Mouse (Mus musculus) neural tube, embryonic 15.5 days (tissue): ENCODE data around the gene Tcerg1l. TPM values are rescaled to one million over a fixed set of nuclear protein-coding genes. Genes with fewer than 3 reads are reported as not detected.

Experiments
- ATAC-seq: fragments of 200-750 bp; cut with Nextera tagmentation; 2 replicates; pipeline ENCODE4 v1.8.0; 2017; ENCODE audit warnings: mild to moderate bottlenecking, moderate TSS enrichment, moderate library complexity; ENCODE audit not compliant: low FRiP score
- H3K27ac ChIP-seq: fragments of 300-500 bp; sonication (generic); replicated peaks from 2 replicates; pipeline ENCODE4 v1.5.1; 2015; ENCODE audit warnings: mild to moderate bottlenecking, inconsistent platforms
- H3K27me3 ChIP-seq: fragments of 300-500 bp; sonication (generic); replicated peaks from 2 replicates; pipeline ENCODE4 v1.6.1; 2015; ENCODE audit warnings: inconsistent platforms
- H3K36me3 ChIP-seq: fragments of 300-500 bp; sonication (generic); 2 replicates; pipeline ENCODE4 v1.6.1; 2015; ENCODE audit warnings: inconsistent platforms
- H3K4me1 ChIP-seq: fragments of 300-500 bp; sonication (generic); 2 replicates; pipeline ENCODE4 v1.6.1; 2015; ENCODE audit warnings: inconsistent platforms
- H3K4me2 ChIP-seq: fragments of 300-500 bp; sonication (generic); 2 replicates; pipeline ENCODE4 v1.6.1; 2015; ENCODE audit warnings: inconsistent platforms, mild to moderate bottlenecking, moderate library complexity
- H3K4me3 ChIP-seq: fragments of 300-500 bp; sonication (generic); replicated peaks from 2 replicates; pipeline ENCODE4 v1.5.1; 2015; ENCODE audit warnings: mild to moderate bottlenecking, inconsistent platforms
- H3K9ac ChIP-seq: fragments of 300-500 bp; sonication (generic); replicated peaks from 2 replicates; pipeline ENCODE4 v1.6.1; 2015; ENCODE audit warnings: mild to moderate bottlenecking, inconsistent platforms
- H3K9me3 ChIP-seq: fragments of 300-500 bp; sonication (generic); replicated peaks from 2 replicates; pipeline ENCODE4 v1.6.1; 2016; ENCODE audit warnings: inconsistent platforms
- WGBS: fragments of 180-500 bp; shearing (Covaris S2); methylation state at CpG from one replicate; pipeline ENCODE4 v1.1.7; 2015; ENCODE audit warnings: mixed read lengths; 5-methylcytosine and 5-hydroxymethylcytosine counted together
- polyA plus RNA-seq: library from polyadenylated mRNA; unstranded; fragments of >200 nt; fragmentation: Nextera tagmentation; extraction: Ambion mirVana; gene quantifications from 2 replicates; pipeline ENCODE4 v1.2.1, GENCODE M21; 2015

Tcerg1l gene
- polyA plus RNA-seq, 1 experiment from 2014 or later: 47.5 TPM

GRCm38 (mm10) chr7:138271328-138271727 lies 126.2 kb downstream of the Tcerg1l start:
- Histone ChIP-seq H3K4me1 (peaks cover 25% of the 10 kb centered on the region), H3K4me3 (no peak overlapping the region), H3K27ac (no peak overlapping the region), H3K9me3 (no peaks in the 10 kb centered on the region), H3K9ac (no peak overlapping the region), H3K4me2 (no peak overlapping the region), H3K36me3 (no peaks in the 10 kb centered on the region), H3K27me3 (no peaks in the 10 kb centered on the region)
- 65% methylated on average over 7 of the region's 7 CpGs for whole genome bisulfite sequencing
- no peak for ATAC-seq

GRCm38 (mm10) chr7:138269386-138269785 lies 128.1 kb downstream of the Tcerg1l start:
- WGBS: 30% methylated on average over 8 of the region's 8 CpGs
- H3K9ac ChIP-seq: no peak overlapping the region
- no peak overlapping the region for H3K4me3 ChIP-seq
- H3K4me1 ChIP-seq: peaks cover 22% of the 10 kb centered on the region
- H3K9me3 ChIP-seq: no peaks in the 10 kb centered on the region
- H3K4me2 ChIP-seq: no peak overlapping the region
- H3K36me3 ChIP-seq: no peaks in the 10 kb centered on the region
- H3K27ac ChIP-seq: no peak overlapping the region
- H3K27me3 ChIP-seq: no peaks in the 10 kb centered on the region
- ATAC-seq: no peak; the same call in 1 of the 2 replicates

GRCm38 (mm10) chr7:138267976-138268646 lies 129.4 kb downstream of the Tcerg1l start:
- peaks cover 22% of the 10 kb centered on the region for H3K4me1 ChIP-seq
- no peaks in the 10 kb centered on the region for H3K36me3 ChIP-seq
- H3K27me3 ChIP-seq: no peaks in the 10 kb centered on the region
- ATAC-seq: no peak
- H3K4me2 ChIP-seq: no peak overlapping the region
- H3K4me3 ChIP-seq: no peak overlapping the region
- WGBS: 62% methylated on average over 5 of the region's 5 CpGs
- H3K9ac ChIP-seq: no peak overlapping the region
- no peaks in the 10 kb centered on the region for H3K9me3 ChIP-seq
- no peak overlapping the region for H3K27ac ChIP-seq

- Histone ChIP-seq H3K27me3 (no peaks in the 10 kb centered on the region), H3K36me3 (no peaks in the 10 kb centered on the region), H3K4me1 (peaks cover 6% of the 10 kb centered on the region; the same call in 1 of the 2 replicates), H3K9me3 (no peaks in the 10 kb centered on the region), H3K4me3 (no peak overlapping the region), H3K9ac (no peak overlapping the region), H3K4me2 (no peak overlapping the region), H3K27ac (no peak overlapping the region)
- 73% methylated on average over 5 of the region's 5 CpGs for WGBS
- no peak for ATAC-seq
These were observed 148.9 kb downstream of the Tcerg1l start for GRCm38 (mm10) chr7:138248612-138249011.

GRCm38 (mm10) chr7:138248176-138248575 lies 149.4 kb downstream of the Tcerg1l start:
- no peak overlapping the region for H3K27ac ChIP-seq
- no peaks in the 10 kb centered on the region for H3K9me3 ChIP-seq
- 76% methylated on average over 3 of the region's 3 CpGs for WGBS
- no peaks in the 10 kb centered on the region for H3K27me3 ChIP-seq
- no peak overlapping the region for H3K4me3 ChIP-seq
- no peak for ATAC-seq
- H3K4me2 ChIP-seq: no peak overlapping the region
- H3K4me1 ChIP-seq: peaks cover 6% of the 10 kb centered on the region; the same call in 1 of the 2 replicates
- H3K9ac ChIP-seq: no peak overlapping the region
- H3K36me3 ChIP-seq: no peaks in the 10 kb centered on the region

GRCm38 (mm10) chr7:138246684-138247083 lies 150.8 kb downstream of the Tcerg1l start:
- peaks cover 6% of the 10 kb centered on the region; the same call in 1 of the 2 replicates for H3K4me1 ChIP-seq
- no peak for ATAC-seq
- no peaks in the 10 kb centered on the region for H3K36me3 ChIP-seq
- H3K9ac ChIP-seq: no peak overlapping the region
- no peak overlapping the region for H3K4me2 ChIP-seq
- no peaks in the 10 kb centered on the region for H3K9me3 ChIP-seq
- no peaks in the 10 kb centered on the region for H3K27me3 ChIP-seq
- H3K4me3 ChIP-seq: no peak overlapping the region
- 36% methylated on average over 2 of the region's 2 CpGs for WGBS
- no peak overlapping the region for H3K27ac ChIP-seq

- ATAC-seq: no peak
- WGBS: 87% methylated on average over 5 of the region's 5 CpGs
- no peak overlapping the region for H3K4me2 ChIP-seq
- H3K27ac ChIP-seq: no peak overlapping the region
- no peak overlapping the region for H3K9ac ChIP-seq
- H3K9me3 ChIP-seq: no peaks in the 10 kb centered on the region
- no peaks in the 10 kb centered on the region for H3K36me3 ChIP-seq
- H3K4me3 ChIP-seq: no peak overlapping the region
- peaks cover 6% of the 10 kb centered on the region; the same call in 1 of the 2 replicates for H3K4me1 ChIP-seq
- no peaks in the 10 kb centered on the region for H3K27me3 ChIP-seq
These were observed 155.3 kb downstream of the Tcerg1l start for GRCm38 (mm10) chr7:138242229-138242628.

- Histone ChIP-seq H3K9me3 (no peaks in the 10 kb centered on the region), H3K27me3 (no peaks in the 10 kb centered on the region), H3K9ac (no peak overlapping the region), H3K36me3 (no peaks in the 10 kb centered on the region), H3K4me2 (no peak overlapping the region), H3K27ac (no peak overlapping the region), H3K4me3 (no peak overlapping the region), H3K4me1 (no peaks in the 10 kb centered on the region)
- ATAC-seq: no peak
- WGBS: 64% methylated on average over 5 of the region's 5 CpGs
These were observed 159.8 kb downstream of the Tcerg1l start for GRCm38 (mm10) chr7:138237708-138238225.

- no peak overlapping the region for H3K4me3 ChIP-seq
- no peak for ATAC-seq
- 81% methylated on average over 3 of the region's 3 CpGs for WGBS
These were observed 173.3 kb downstream of the Tcerg1l start for GRCm38 (mm10) chr7:138224252-138224651.

GRCm38 (mm10) chr7:138222951-138223350 lies 174.6 kb downstream of the Tcerg1l start:
- H3K36me3 ChIP-seq: no peaks in the 10 kb centered on the region
- 63% methylated on average over 4 of the region's 4 CpGs for WGBS
- no peak overlapping the region for H3K4me2 ChIP-seq

More at GRCm38 (mm10) chr7:138224252-138224651, 173.3 kb downstream of the Tcerg1l start:
- Histone ChIP-seq H3K9ac (no peak overlapping the region), H3K4me2 (no peak overlapping the region), H3K27ac (no peak overlapping the region), H3K27me3 (no peaks in the 10 kb centered on the region), H3K4me1 (peaks cover 21% of the 10 kb centered on the region), H3K9me3 (no peaks in the 10 kb centered on the region), H3K36me3 (no peaks in the 10 kb centered on the region)

GRCm38 (mm10) chr7:138217556-138218098 lies 179.9 kb downstream of the Tcerg1l start:
- peaks cover 17% of the 10 kb centered on the region for H3K4me1 ChIP-seq
- H3K36me3 ChIP-seq: no peaks in the 10 kb centered on the region
- H3K27ac ChIP-seq: no peak overlapping the region
- no peaks in the 10 kb centered on the region for H3K27me3 ChIP-seq
- no peak overlapping the region for H3K4me3 ChIP-seq
- H3K4me2 ChIP-seq: no peak overlapping the region
- H3K9me3 ChIP-seq: no peaks in the 10 kb centered on the region
- H3K9ac ChIP-seq: no peak overlapping the region
- no peak for ATAC-seq
- 88% methylated on average over 6 of the region's 6 CpGs for WGBS

More at GRCm38 (mm10) chr7:138222951-138223350, 174.6 kb downstream of the Tcerg1l start:
- peaks cover 14% of the 10 kb centered on the region; the same call in 1 of the 2 replicates for H3K4me1 ChIP-seq
- no peak overlapping the region for H3K4me3 ChIP-seq
- ATAC-seq: no peak
- no peaks in the 10 kb centered on the region for H3K27me3 ChIP-seq
- H3K9ac ChIP-seq: no peak overlapping the region
- no peak overlapping the region for H3K27ac ChIP-seq
- no peaks in the 10 kb centered on the region for H3K9me3 ChIP-seq
